Mouse (Mus musculus) neural tube, embryonic 11.5 days (tissue): ENCODE data around the gene Syngr3. TPM values are rescaled to one million over a fixed set of nuclear protein-coding genes. Genes with fewer than 3 reads are reported as not detected.
A peak's percentile ranks its signal among the peaks of the same experiment; 100 is the strongest.

Source experiments
- ATAC-seq: fragments of 200-750 bp; cut with Nextera tagmentation; 2 replicates; pipeline ENCODE4 v1.8.0; 2017; ENCODE audit warnings: moderate number of reproducible peaks, mild to moderate bottlenecking, moderate TSS enrichment, moderate library complexity; ENCODE audit not compliant: insufficient read depth, low FRiP score, low TSS enrichment
- DNase-seq: peaks from one replicate; pipeline ENCODE4 v3.0.0-alpha.2; 2015; ENCODE audit warnings: low spot score
- H3K27ac ChIP-seq: fragments of 300-500 bp; sonication (generic); 2 replicates; pipeline ENCODE4 v1.5.1; 2014; ENCODE audit warnings: low read depth, mild to moderate bottlenecking, low read length
- H3K27me3 ChIP-seq: fragments of 300-500 bp; sonication (generic); 2 replicates; pipeline ENCODE4 v1.6.1; 2014; ENCODE audit warnings: mild to moderate bottlenecking, low read length, mixed read lengths; ENCODE audit not compliant: control insufficient read depth, insufficient read depth
- H3K36me3 ChIP-seq: fragments of 300-500 bp; sonication (generic); 2 replicates; pipeline ENCODE4 v1.6.1; 2014; ENCODE audit warnings: mild to moderate bottlenecking, low read length, moderate library complexity, mixed read lengths; ENCODE audit not compliant: control insufficient read depth, insufficient read depth
- H3K4me1 ChIP-seq: fragments of 300-500 bp; sonication (generic); 2 replicates; pipeline ENCODE4 v1.6.1; 2014; ENCODE audit warnings: low read length, mixed read lengths; ENCODE audit not compliant: control insufficient read depth, insufficient read depth
- H3K4me2 ChIP-seq: fragments of 300-500 bp; sonication (generic); 2 replicates; pipeline ENCODE4 v1.6.1; 2014; ENCODE audit warnings: low read depth, mild to moderate bottlenecking, moderate library complexity
- H3K4me3 ChIP-seq: fragments of 300-500 bp; sonication (generic); 2 replicates; pipeline ENCODE4 v1.5.1; 2014; ENCODE audit warnings: low read depth, low read length
- H3K9ac ChIP-seq: fragments of 300-500 bp; sonication (generic); 2 replicates; pipeline ENCODE4 v1.6.1; 2014; ENCODE audit warnings: mild to moderate bottlenecking, low read length
- H3K9me3 ChIP-seq: fragments of 300-500 bp; sonication (generic); 2 replicates; pipeline ENCODE4 v1.6.1; 2016; ENCODE audit warnings: low read length; ENCODE audit not compliant: control insufficient read depth
- WGBS: fragments of 180-500 bp; shearing (Covaris S2); extraction: QIAGEN DNeasy Blood & Tissue Kit; methylation state at CpG from one replicate; pipeline ENCODE4 v1.1.7; 2014; 5-methylcytosine and 5-hydroxymethylcytosine counted together
- polyA plus RNA-seq: library from polyadenylated mRNA; unstranded; fragments of >200 nt; fragmentation: Nextera tagmentation; extraction: Ambion mirVana; gene quantifications from 2 replicates; pipeline ENCODE4 v1.2.1, GENCODE M21; 2014

Gene Syngr3
- 14.6 and 18.1 TPM in 2 replicates for polyA plus RNA-seq

GRCm38 (mm10) chr17:24689251-24690081 is at the start of gene Syngr3:
TSS of gene Syngr3 (minus strand) at chr17:24689955.
- H3K27ac ChIP-seq, result no peak within 1 kb of the TSS

GRCm38 (mm10) chr17:24738238-24738637 is 48.5 kb upstream of the Syngr3 start:
- no peaks in the 10 kb centered on the region for H3K36me3 ChIP-seq
- WGBS, result 79% methylated on average over 4 of the region's 4 CpGs
- DNase-seq (no peak), ATAC-seq (no peak)
- no peak overlapping the region for H3K4me2 ChIP-seq
- no peaks in the 10 kb centered on the region for H3K4me1 ChIP-seq
- no peak overlapping the region for H3K9ac ChIP-seq
- H3K27ac ChIP-seq, result no peak overlapping the region
- no peaks in the 10 kb centered on the region for H3K9me3 ChIP-seq
- no peak overlapping the region for H3K4me3 ChIP-seq
- H3K27me3 ChIP-seq, result no peaks in the 10 kb centered on the region

More at GRCm38 (mm10) chr17:24689251-24690081, at the start of gene Syngr3:
- ATAC-seq (0 out of 2 replicates have a peak, but pooled peaks have one; percentile 42), DNase-seq (peak; percentile 60)
- Histone ChIP-seq H3K36me3 (no peaks in the 10 kb centered on the region; the same call in 1 of the 2 replicates), H3K9me3 (no peaks in the 10 kb centered on the region), H3K9ac (peak within 1 kb of the TSS; percentile 57), H3K4me1 (peaks cover 8% of the 10 kb centered on the region; the same call in 1 of the 2 replicates), H3K4me2 (peak within 1 kb of the TSS; percentile 65), H3K27me3 (peaks cover 32% of the 10 kb centered on the region), H3K4me3 (peak within 1 kb of the TSS; percentile 47)
- WGBS, result under 1% methylated on average over 44 of the region's 55 CpGs

GRCm38 (mm10) chr17:24737135-24737810 is 47.5 kb upstream of the Syngr3 start:
- H3K9me3 ChIP-seq, result no peaks in the 10 kb centered on the region
- no peaks in the 10 kb centered on the region for H3K36me3 ChIP-seq
- 28% methylated on average over 8 of the region's 8 CpGs for WGBS
- no peak for ATAC-seq
- H3K27me3 ChIP-seq, result no peaks in the 10 kb centered on the region
- peak overlapping the region; percentile 57; the same call in 1 of the 2 replicates for H3K9ac ChIP-seq
- H3K4me3 ChIP-seq, result peak overlapping the region; percentile 59
- peak overlapping the region; percentile 90 for H3K4me2 ChIP-seq
- no peak overlapping the region for H3K27ac ChIP-seq
- no peaks in the 10 kb centered on the region for H3K4me1 ChIP-seq
- DNase-seq, result no peak

- no peaks in the 10 kb centered on the region for H3K9me3 ChIP-seq
- H3K9ac ChIP-seq, result peak within 1 kb of the TSS; percentile 57
- H3K4me1 ChIP-seq, result no peaks in the 10 kb centered on the region
- 1% methylated on average over 29 of the region's 29 CpGs for WGBS
- H3K27ac ChIP-seq, result no peak within 1 kb of the TSS
- DNase-seq (peak; percentile 95), ATAC-seq (peak; percentile 96)
- H3K36me3 ChIP-seq, result no peaks in the 10 kb centered on the region
- H3K4me3 ChIP-seq, result peak within 1 kb of the TSS; percentile 59
- peak within 1 kb of the TSS; percentile 90 for H3K4me2 ChIP-seq
- no peaks in the 10 kb centered on the region for H3K27me3 ChIP-seq
Observed at GRCm38 (mm10) chr17:24736330-24737051, 46.7 kb upstream of the Syngr3 start, which contains the start of gene Msrb1. TSS of gene Msrb1 (plus strand) at chr17:24736642.

GRCm38 (mm10) chr17:24735446-24735845 is 45.7 kb upstream of the Syngr3 start:
- no peak overlapping the region for H3K27ac ChIP-seq
- H3K9ac ChIP-seq, result no peak overlapping the region
- H3K4me2 ChIP-seq, result no peak overlapping the region
- H3K4me3 ChIP-seq, result no peak overlapping the region
- no peaks in the 10 kb centered on the region for H3K36me3 ChIP-seq
- ATAC-seq, result no peak
- DNase-seq, result no peak
- no peaks in the 10 kb centered on the region for H3K27me3 ChIP-seq
- 89% methylated on average over 7 of the region's 7 CpGs for WGBS
- H3K4me1 ChIP-seq, result no peaks in the 10 kb centered on the region
- no peaks in the 10 kb centered on the region for H3K9me3 ChIP-seq

- no peak for DNase-seq
- H3K36me3 ChIP-seq, result no peaks in the 10 kb centered on the region
- H3K9me3 ChIP-seq, result no peaks in the 10 kb centered on the region
- H3K27me3 ChIP-seq, result no peaks in the 10 kb centered on the region
- H3K9ac ChIP-seq, result no peak overlapping the region
- 84% methylated on average over 1 of the region's 1 CpGs for WGBS
- no peak overlapping the region for H3K27ac ChIP-seq
- no peak for ATAC-seq
- H3K4me1 ChIP-seq, result no peaks in the 10 kb centered on the region
- H3K4me2 ChIP-seq, result no peak overlapping the region
- no peak overlapping the region for H3K4me3 ChIP-seq
Observed at GRCm38 (mm10) chr17:24734513-24734912, 44.8 kb upstream of the Syngr3 start.

- Histone ChIP-seq H3K9ac (no peak overlapping the region), H3K36me3 (no peaks in the 10 kb centered on the region), H3K27ac (no peak overlapping the region), H3K4me3 (no peak overlapping the region), H3K27me3 (no peaks in the 10 kb centered on the region), H3K4me1 (no peaks in the 10 kb centered on the region), H3K9me3 (no peaks in the 10 kb centered on the region), H3K4me2 (no peak overlapping the region)
- ATAC-seq (no peak), DNase-seq (no peak)
- WGBS, result 85% methylated on average over 21 of the region's 21 CpGs
Observed at GRCm38 (mm10) chr17:24733434-24734050, 43.8 kb upstream of the Syngr3 start.

GRCm38 (mm10) chr17:24732233-24732935 is 42.6 kb upstream of the Syngr3 start:
- Histone ChIP-seq H3K36me3 (no peaks in the 10 kb centered on the region), H3K4me1 (no peaks in the 10 kb centered on the region), H3K9ac (no peak overlapping the region), H3K27ac (no peak overlapping the region), H3K9me3 (no peaks in the 10 kb centered on the region), H3K4me3 (no peak overlapping the region), H3K4me2 (no peak overlapping the region), H3K27me3 (no peaks in the 10 kb centered on the region)
- WGBS, result 77% methylated on average over 12 of the region's 12 CpGs
- ATAC-seq (no peak), DNase-seq (no peak)
